Mouse (Mus musculus) olfactory bulb, adult 2 months (tissue): ENCODE results near the gene Prss34. TPM values are rescaled to one million over a fixed set of nuclear protein-coding genes. Genes with fewer than 3 reads are reported as not detected.

ENCODE experiments used
- H3K27ac ChIP-seq: fragments of 200-500 bp; 2 replicates; pipeline ENCODE4 v1.5.1; 2012; ENCODE audit warnings: low read depth, low read length; ENCODE audit not compliant: insufficient read depth
- H3K4me1 ChIP-seq: fragments of 200-500 bp; 2 replicates; pipeline ENCODE4 v1.6.1; 2012; ENCODE audit warnings: low read length; ENCODE audit not compliant: control insufficient read depth, insufficient read depth
- H3K4me3 ChIP-seq: fragments of 200-500 bp; 2 replicates; pipeline ENCODE4 v1.5.1; 2012; ENCODE audit warnings: mild to moderate bottlenecking, low read depth, low read length, moderate library complexity; ENCODE audit not compliant: insufficient read depth
- CTCF ChIP-seq: fragments of 200-500 bp; IDR thresholded peaks from 2 replicates; pipeline ENCODE4 v1.5.1; 2012; ENCODE audit warnings: low read depth, mild to moderate bottlenecking, low read length, moderate library complexity; ENCODE audit not compliant: insufficient read depth
- POLR2A ChIP-seq: fragments of 200-500 bp; IDR thresholded peaks from 2 replicates; pipeline ENCODE4 v1.6.1; 2012; ENCODE audit warnings: mild to moderate bottlenecking, low read depth, low read length, moderate library complexity; ENCODE audit not compliant: insufficient read depth
- WGBS: fragments of 180-500 bp; shearing (Covaris S2); methylation state at CpG from one replicate; pipeline ENCODE4 v1.1.7; 2018; 5-methylcytosine and 5-hydroxymethylcytosine counted together
- polyA plus RNA-seq: library from polyadenylated mRNA; stranded (reverse); fragments of >200 nt; gene quantifications from 2 replicates; pipeline ENCODE4 v1.2.4, GENCODE M21; 2012; ENCODE audit warnings: low replicate concordance; ENCODE audit not compliant: missing spikeins, insufficient read depth, insufficient read length

The Prss34 gene
- polyA plus RNA-seq, 1 experiment: not detected

- TF ChIP-seq CTCF (no peak), POLR2A (no peak)
- H3K27ac ChIP-seq: no peak overlapping the region; the same call in 1 of the 2 replicates
- H3K4me1 ChIP-seq: peaks cover 14% of the 10 kb centered on the region
- WGBS: under 1% methylated on average over 10 of the region's 10 CpGs
- H3K4me3 ChIP-seq: peak overlapping the region; percentile 75
Measured at GRCm38 (mm10) chr17:25272326-25272725, 25.9 kb upstream of the Prss34 start.

GRCm38 (mm10) chr17:25272951-25273705, 25.1 kb upstream of the Prss34 start:
- peaks cover 14% of the 10 kb centered on the region for H3K4me1 ChIP-seq
- peak overlapping the region; percentile 100 for H3K27ac ChIP-seq
- peak overlapping the region; percentile 75 for H3K4me3 ChIP-seq
- no peak; the same call in 1 of the 2 replicates for TF ChIP-seq CTCF
- TF ChIP-seq POLR2A: peak; percentile 74
- under 1% methylated on average over 90 of the region's 92 CpGs for WGBS

- Histone ChIP-seq H3K27ac (peak overlapping the region; percentile 100), H3K4me1 (peaks cover 14% of the 10 kb centered on the region), H3K4me3 (peak overlapping the region; percentile 75)
- under 1% methylated on average over 44 of the region's 45 CpGs for WGBS
- TF ChIP-seq POLR2A: no peak
- TF ChIP-seq CTCF: peak; percentile 69
Measured at GRCm38 (mm10) chr17:25273706-25274501, 24.3 kb upstream of the Prss34 start.

GRCm38 (mm10) chr17:25274571-25275346, 23.4 kb upstream of the Prss34 start, which contains the start of gene Ube2i:
Gene Ube2i (minus strand): TSS chr17:25274622.
- H3K27ac ChIP-seq: peak within 1 kb of the TSS; percentile 100
- WGBS: 80% methylated on average over 9 of the region's 9 CpGs
- peak within 1 kb of the TSS; percentile 75 for H3K4me3 ChIP-seq
- H3K4me1 ChIP-seq: peaks cover 8% of the 10 kb centered on the region
- TF ChIP-seq CTCF (no peak), POLR2A (no peak)

- no peak for TF ChIP-seq POLR2A
- TF ChIP-seq CTCF: no peak
- WGBS: 96% methylated on average over 3 of the region's 3 CpGs
Measured at GRCm38 (mm10) chr17:25275833-25276232, 22.4 kb upstream of the Prss34 start.

GRCm38 (mm10) chr17:25282133-25282532, 16.1 kb upstream of the Prss34 start:
- H3K4me1 ChIP-seq: no peaks in the 10 kb centered on the region
- no peak overlapping the region for H3K27ac ChIP-seq
- no peak overlapping the region for H3K4me3 ChIP-seq
- WGBS: 46% methylated on average over 11 of the region's 11 CpGs
- TF ChIP-seq POLR2A (no peak), CTCF (no peak)

More at GRCm38 (mm10) chr17:25275833-25276232, 22.4 kb upstream of the Prss34 start:
- Histone ChIP-seq H3K4me1 (peaks cover 8% of the 10 kb centered on the region), H3K4me3 (no peak overlapping the region), H3K27ac (no peak overlapping the region)

GRCm38 (mm10) chr17:25285033-25285432, 13.2 kb upstream of the Prss34 start:
- H3K27ac ChIP-seq: no peak overlapping the region
- 14% methylated on average over 3 of the region's 3 CpGs for WGBS
- no peak overlapping the region for H3K4me3 ChIP-seq
- no peaks in the 10 kb centered on the region for H3K4me1 ChIP-seq
- TF ChIP-seq POLR2A: no peak
- peak; percentile 36; the same call in 1 of the 2 replicates for TF ChIP-seq CTCF

- no peaks in the 10 kb centered on the region for H3K4me1 ChIP-seq
- H3K4me3 ChIP-seq: no peak overlapping the region
- 11% methylated on average over 4 of the region's 4 CpGs for WGBS
- H3K27ac ChIP-seq: no peak overlapping the region
- TF ChIP-seq POLR2A: no peak
- TF ChIP-seq CTCF: no peak
Measured at GRCm38 (mm10) chr17:25288842-25289241, 9.4 kb upstream of the Prss34 start.

- WGBS: 34% methylated on average over 4 of the region's 4 CpGs
- no peak overlapping the region for H3K4me3 ChIP-seq
- TF ChIP-seq POLR2A: no peak
- TF ChIP-seq CTCF: no peak
- H3K4me1 ChIP-seq: no peaks in the 10 kb centered on the region
- no peak overlapping the region for H3K27ac ChIP-seq
Measured at GRCm38 (mm10) chr17:25290411-25290810, 7.8 kb upstream of the Prss34 start.
